Mouse (Mus musculus) hindbrain, embryonic 12.5 days (tissue): ENCODE data around the gene Plpp1. TPM values are rescaled to one million over a fixed set of nuclear protein-coding genes. Genes with fewer than 3 reads are reported as not detected.

Experiments used
- ATAC-seq: fragments of 200-750 bp; cut with Nextera tagmentation; 2 replicates; pipeline ENCODE4 v1.8.0; 2017; ENCODE audit warnings: moderate TSS enrichment; ENCODE audit not compliant: low FRiP score
- H3K27ac ChIP-seq: fragments of 300-500 bp; sonication (generic); 2 replicates; pipeline ENCODE4 v1.5.1; 2016; ENCODE audit warnings: mild to moderate bottlenecking
- H3K27me3 ChIP-seq: fragments of 300-500 bp; sonication (generic); 2 replicates; pipeline ENCODE4 v1.6.1; 2016; ENCODE audit warnings: mild to moderate bottlenecking
- H3K36me3 ChIP-seq: fragments of 300-500 bp; sonication (generic); 2 replicates; pipeline ENCODE4 v1.6.1; 2016; ENCODE audit warnings: mild to moderate bottlenecking
- H3K4me1 ChIP-seq: fragments of 300-500 bp; sonication (generic); 2 replicates; pipeline ENCODE4 v1.6.1; 2016
- H3K4me2 ChIP-seq: fragments of 300-500 bp; sonication (generic); replicated peaks from 2 replicates; pipeline ENCODE4 v1.6.1; 2016; ENCODE audit warnings: mild to moderate bottlenecking
- H3K4me3 ChIP-seq: fragments of 300-500 bp; sonication (generic); 2 replicates; pipeline ENCODE4 v1.5.1; 2016; ENCODE audit warnings: mild to moderate bottlenecking
- H3K9ac ChIP-seq: fragments of 300-500 bp; sonication (generic); 2 replicates; pipeline ENCODE4 v1.6.1; 2016; ENCODE audit warnings: mild to moderate bottlenecking, moderate library complexity
- H3K9me3 ChIP-seq: fragments of 300-500 bp; sonication (generic); replicated peaks from 2 replicates; pipeline ENCODE4 v1.6.1; 2016; ENCODE audit warnings: mild to moderate bottlenecking
- WGBS: fragments of 180-500 bp; shearing (Covaris S2); methylation state at CpG from one replicate; pipeline ENCODE4 v1.1.7; 2016; 5-methylcytosine and 5-hydroxymethylcytosine counted together
- polyA plus RNA-seq: library from polyadenylated mRNA; unstranded; fragments of >200 nt; fragmentation: Nextera tagmentation; extraction: Ambion mirVana; gene quantifications from 2 replicates; pipeline ENCODE4 v1.2.1, GENCODE M21; 2016

Gene Plpp1
- polyA plus RNA-seq: 31.5 and 37.6 TPM in 2 replicates

DNA sequence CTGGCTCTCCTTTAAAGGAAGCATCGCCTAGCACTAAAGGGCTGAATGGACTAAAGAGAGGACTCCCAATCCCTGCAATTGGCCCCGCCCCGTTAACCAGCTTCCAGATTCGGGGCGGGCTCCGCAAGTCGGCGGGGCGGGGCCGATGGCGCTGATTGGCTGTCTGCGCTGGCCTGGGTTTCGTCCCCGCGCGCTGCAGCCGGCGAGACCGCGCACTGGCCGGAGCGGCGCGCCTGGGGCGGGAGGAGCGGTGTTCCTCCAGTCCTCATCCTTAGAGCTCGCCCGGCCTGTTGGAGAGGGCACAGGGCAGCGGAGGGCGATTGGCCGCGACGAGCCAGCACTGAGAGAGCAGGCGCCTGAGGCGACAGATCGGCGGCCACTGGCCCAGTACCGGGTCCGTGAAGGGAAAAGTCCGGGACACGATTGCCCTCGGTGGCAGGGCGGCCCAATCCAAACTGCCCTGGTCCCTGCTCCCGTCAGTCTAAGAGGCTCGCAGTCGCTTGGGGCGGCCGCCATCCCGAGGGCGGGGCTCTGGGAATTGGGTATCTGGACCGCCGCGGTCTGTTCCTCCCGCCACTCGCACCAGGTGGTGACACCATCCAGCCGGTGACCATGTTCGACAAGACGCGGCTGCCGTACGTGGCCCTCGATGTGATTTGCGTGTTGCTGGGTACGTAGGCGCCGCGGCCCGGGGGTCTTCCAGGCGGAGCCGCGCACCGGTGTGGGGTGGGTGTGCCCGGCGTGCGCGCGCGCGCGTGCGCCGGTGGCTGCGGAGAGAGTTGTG, at the start of gene Plpp1:
TSS of gene Plpp1 (plus strand) at position 196 of the 784 bp plus-strand sequence.
- H3K4me1 ChIP-seq: peaks cover 9% of the 10 kb centered on the region
- peak; percentile 98 for ATAC-seq
- WGBS: under 1% methylated on average over 83 of the region's 83 CpGs
- H3K27me3 ChIP-seq: no peaks in the 10 kb centered on the region
- peaks cover 3% of the 10 kb centered on the region for H3K36me3 ChIP-seq
- H3K4me3 ChIP-seq: peak within 1 kb of the TSS; percentile 69
- peak within 1 kb of the TSS; percentile 96 for H3K27ac ChIP-seq
- H3K4me2 ChIP-seq: peak within 1 kb of the TSS; percentile 86
- peak within 1 kb of the TSS; percentile 86 for H3K9ac ChIP-seq
- H3K9me3 ChIP-seq: no peaks in the 10 kb centered on the region

DNA sequence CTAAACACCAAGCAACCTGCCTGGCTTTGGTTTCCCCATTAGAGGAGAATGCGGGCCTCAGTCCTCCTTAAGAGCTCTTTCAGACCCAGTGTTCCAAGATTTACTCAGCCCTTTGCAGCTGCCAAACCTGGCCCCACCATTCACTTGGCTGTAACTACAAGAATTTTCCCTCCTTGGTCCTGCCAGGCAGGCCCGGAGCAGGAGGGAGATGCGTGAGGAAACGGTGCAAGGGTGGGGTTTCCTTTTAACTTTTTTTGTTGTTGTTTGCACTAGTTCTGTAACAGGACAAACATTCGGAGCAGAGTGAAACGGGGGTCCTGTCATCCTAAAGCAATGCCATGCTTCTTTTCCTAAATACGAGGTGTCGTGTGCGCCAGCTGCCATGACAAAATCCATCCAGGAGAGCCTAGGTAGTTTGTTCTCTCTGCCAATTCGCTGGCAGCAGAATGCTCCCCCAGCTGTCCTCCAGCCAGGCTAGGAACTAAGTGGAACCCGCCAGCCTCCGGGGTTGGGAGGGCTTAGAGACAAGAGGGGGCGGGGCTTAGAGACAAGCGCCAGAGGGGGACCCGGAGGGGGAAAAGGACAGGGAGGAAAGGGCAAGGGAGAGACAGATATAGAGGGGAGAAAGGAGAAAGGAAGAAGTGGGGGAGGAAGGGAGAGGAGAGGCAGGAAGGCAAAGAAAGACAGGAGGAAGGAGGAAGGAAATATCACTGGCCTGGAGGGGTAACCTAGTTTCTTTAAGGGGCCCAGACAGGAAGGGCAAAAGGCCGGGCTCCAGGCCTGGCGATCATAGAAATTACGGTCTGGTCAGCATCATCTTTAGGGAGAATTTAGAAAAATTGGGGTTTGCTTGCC, 48.9 kb upstream of the Plpp1 start:
- Histone ChIP-seq H3K36me3 (no peaks in the 10 kb centered on the region), H3K4me2 (peak overlapping the region; percentile 23; the same call in 1 of the 2 replicates), H3K9me3 (no peaks in the 10 kb centered on the region), H3K27ac (no peak overlapping the region), H3K4me1 (peaks cover 19% of the 10 kb centered on the region), H3K27me3 (no peaks in the 10 kb centered on the region), H3K9ac (no peak overlapping the region), H3K4me3 (no peak overlapping the region)
- ATAC-seq: no peak
- WGBS: 37% methylated on average over 18 of the region's 18 CpGs

DNA sequence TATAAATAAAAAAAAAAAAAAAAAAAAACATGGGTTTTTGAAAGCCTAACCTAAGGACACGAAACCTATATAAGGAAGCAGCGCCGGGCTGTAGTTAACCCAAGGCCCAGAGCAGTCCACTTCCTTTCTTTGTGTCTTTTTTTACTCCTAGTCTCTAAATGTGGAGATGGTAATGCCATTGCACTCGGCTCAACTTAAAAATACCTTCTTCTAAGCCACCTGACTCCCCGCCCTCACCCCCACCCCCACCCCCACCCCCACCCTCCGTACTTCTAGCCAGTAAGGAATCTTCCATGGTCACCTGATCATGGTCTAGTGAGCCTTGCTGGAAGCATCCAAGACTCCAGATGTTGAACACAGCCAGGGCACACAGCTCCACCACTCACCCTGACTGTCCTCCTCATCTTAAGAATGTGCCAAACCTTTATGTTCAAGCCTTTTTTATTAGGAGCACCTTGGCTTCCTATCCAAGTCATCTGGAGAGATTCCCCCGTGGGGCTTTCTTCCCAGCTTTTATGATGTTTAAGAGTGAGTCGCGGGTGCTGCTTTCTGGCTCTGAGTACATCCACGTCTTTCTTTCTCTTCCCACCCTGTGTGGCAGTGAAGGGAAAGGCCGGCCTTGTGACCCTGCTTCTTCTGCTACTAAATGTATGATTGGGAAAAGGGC, 48.1 kb upstream of the Plpp1 start:
- 77% methylated on average over 11 of the region's 11 CpGs for WGBS

DNA sequence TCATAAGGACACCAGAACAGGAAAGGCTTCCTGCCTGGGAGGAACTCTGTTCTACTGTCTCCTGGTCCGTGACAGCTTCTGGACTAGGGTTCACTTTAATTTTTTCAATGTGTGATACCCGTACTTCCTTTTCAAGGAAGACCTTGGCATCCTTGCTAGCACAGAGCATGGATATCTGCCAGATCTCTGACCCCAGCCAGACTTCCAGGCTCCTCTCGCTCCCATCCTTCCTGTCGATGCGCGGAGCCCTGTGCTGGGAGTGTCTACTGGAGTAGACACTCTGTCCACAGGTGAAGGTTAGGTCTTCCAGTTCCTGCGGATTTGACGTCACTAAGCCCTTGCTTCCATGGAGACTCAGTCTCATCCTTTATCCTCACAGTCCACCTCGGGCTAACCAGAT, 47.1 kb upstream of the Plpp1 start:
- no peak for ATAC-seq
- Histone ChIP-seq H3K27me3 (no peaks in the 10 kb centered on the region), H3K27ac (no peak overlapping the region), H3K9me3 (no peaks in the 10 kb centered on the region), H3K9ac (no peak overlapping the region), H3K4me1 (peaks cover 19% of the 10 kb centered on the region), H3K4me2 (no peak overlapping the region), H3K4me3 (no peak overlapping the region), H3K36me3 (no peaks in the 10 kb centered on the region)
- 88% methylated on average over 9 of the region's 9 CpGs for WGBS

More for the DNA sequence above, 48.1 kb upstream of the Plpp1 start:
- H3K36me3 ChIP-seq: no peaks in the 10 kb centered on the region
- H3K4me3 ChIP-seq: no peak overlapping the region
- no peaks in the 10 kb centered on the region for H3K9me3 ChIP-seq
- no peak for ATAC-seq
- no peak overlapping the region for H3K9ac ChIP-seq
- H3K27me3 ChIP-seq: no peaks in the 10 kb centered on the region
- H3K4me2 ChIP-seq: no peak overlapping the region
- no peak overlapping the region for H3K27ac ChIP-seq
- H3K4me1 ChIP-seq: peaks cover 19% of the 10 kb centered on the region

DNA sequence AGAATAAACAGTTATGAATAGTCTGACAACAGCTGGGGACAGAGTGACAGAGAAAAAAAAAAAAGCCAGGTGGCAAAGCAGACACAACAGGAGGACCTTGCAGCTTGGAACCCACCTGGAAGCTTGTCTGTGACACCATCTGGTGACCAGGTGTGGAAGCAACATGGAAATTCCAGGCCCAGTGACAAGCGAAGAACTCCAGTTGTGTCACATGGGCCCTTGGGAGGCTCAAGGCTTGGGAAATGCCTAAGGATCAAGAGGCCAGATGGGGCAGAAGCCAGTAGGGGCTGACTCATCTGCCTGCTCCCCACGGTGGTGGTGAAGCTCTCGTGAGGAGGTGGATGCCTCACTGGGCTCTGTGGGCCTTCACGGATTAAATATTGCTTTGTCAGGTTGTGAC, 45.7 kb upstream of the Plpp1 start:
- Histone ChIP-seq H3K27ac (no peak overlapping the region), H3K27me3 (no peaks in the 10 kb centered on the region), H3K4me2 (no peak overlapping the region), H3K4me1 (peaks cover 19% of the 10 kb centered on the region), H3K36me3 (no peaks in the 10 kb centered on the region), H3K4me3 (no peak overlapping the region), H3K9ac (no peak overlapping the region), H3K9me3 (no peaks in the 10 kb centered on the region)
- WGBS: 47% methylated on average over 4 of the region's 4 CpGs
- no peak for ATAC-seq

DNA sequence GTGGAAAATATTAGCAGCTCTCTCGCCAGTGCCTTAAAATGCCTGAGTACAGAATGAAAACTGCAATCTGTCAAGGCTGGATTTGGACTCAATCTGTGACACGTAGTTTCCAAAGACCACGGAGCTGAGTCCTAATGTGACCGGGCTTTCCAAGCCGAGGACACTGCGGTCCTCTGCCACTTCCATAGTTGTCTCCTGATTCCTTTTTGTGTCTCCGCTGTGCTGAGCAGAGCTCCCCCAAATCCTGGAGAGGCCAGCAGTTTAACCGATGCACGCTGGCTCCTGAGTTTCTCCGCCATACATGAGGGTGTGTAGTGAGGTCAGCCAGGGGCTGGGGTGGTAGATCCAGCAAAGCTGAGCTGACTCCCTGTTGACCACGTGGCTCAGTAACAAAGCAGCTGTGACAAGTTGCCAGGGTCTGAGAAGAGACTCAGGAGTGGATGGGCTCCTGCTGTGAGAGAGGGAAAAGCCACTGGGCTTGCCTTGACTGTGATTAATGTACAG, 45.0 kb upstream of the Plpp1 start:
- H3K27me3 ChIP-seq: no peaks in the 10 kb centered on the region
- H3K4me2 ChIP-seq: no peak overlapping the region
- 0 out of 2 replicates have a peak overlapping the region, but pooled peaks have one; percentile 33 for H3K9ac ChIP-seq
- H3K36me3 ChIP-seq: no peaks in the 10 kb centered on the region
- WGBS: 46% methylated on average over 11 of the region's 11 CpGs
- peak; percentile 77; the same call in 1 of the 2 replicates for ATAC-seq
- H3K4me1 ChIP-seq: peaks cover 19% of the 10 kb centered on the region
- H3K27ac ChIP-seq: peak overlapping the region; percentile 4; the same call in 1 of the 2 replicates
- H3K4me3 ChIP-seq: no peak overlapping the region
- no peaks in the 10 kb centered on the region for H3K9me3 ChIP-seq

DNA sequence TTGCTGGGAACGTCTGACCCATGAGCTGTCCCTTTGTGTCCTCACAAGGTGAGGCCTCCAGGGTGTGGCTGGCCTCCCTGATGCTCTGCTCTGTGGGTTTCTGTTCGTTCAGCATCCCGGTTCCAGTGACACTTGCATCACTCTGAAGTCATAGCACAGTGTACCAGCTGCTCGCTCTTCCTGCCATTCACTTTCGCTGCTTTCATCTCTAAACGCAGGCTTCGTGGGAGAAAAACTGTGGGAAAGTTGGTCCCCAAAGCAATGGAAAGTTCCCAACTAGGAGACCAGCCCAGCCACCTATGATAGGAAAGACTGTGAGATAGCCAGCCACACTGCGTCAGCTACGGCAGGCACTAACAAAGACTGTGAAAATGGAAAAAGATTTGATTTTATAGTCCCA, 43.2 kb upstream of the Plpp1 start:
- no peaks in the 10 kb centered on the region for H3K9me3 ChIP-seq
- ATAC-seq: no peak
- H3K4me3 ChIP-seq: no peak overlapping the region
- H3K4me1 ChIP-seq: peaks cover 13% of the 10 kb centered on the region
- no peak overlapping the region for H3K4me2 ChIP-seq
- no peaks in the 10 kb centered on the region for H3K36me3 ChIP-seq
- no peak overlapping the region for H3K9ac ChIP-seq
- H3K27ac ChIP-seq: no peak overlapping the region
- 86% methylated on average over 9 of the region's 9 CpGs for WGBS
- H3K27me3 ChIP-seq: no peaks in the 10 kb centered on the region

DNA sequence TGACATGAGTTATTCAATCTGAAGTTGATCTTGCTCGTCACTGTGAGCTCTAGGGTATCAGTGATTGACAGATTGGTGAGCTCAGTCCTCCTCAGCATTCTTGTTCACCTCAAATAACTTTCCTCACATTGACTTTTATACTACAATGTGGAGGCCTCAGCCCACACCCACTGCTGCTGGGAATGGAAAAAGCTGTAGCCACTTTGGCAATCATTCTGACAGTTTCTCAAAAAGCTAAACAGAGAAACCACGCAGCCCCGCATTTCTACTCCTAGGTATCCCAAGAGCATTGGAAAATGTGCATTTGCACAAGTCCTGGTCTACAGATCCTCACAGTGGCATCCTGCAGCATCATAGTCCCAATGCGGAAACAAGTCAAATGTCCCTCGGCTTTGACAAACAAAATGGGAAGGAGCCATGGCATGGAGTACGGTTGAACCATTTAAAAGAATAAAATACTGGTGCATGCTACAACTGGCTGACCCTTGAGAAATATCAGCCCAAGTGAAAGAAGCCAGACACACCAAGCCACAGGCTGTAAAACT, 42.0 kb upstream of the Plpp1 start:
- Histone ChIP-seq H3K27ac (no peak overlapping the region), H3K9ac (no peak overlapping the region), H3K4me2 (no peak overlapping the region), H3K27me3 (no peaks in the 10 kb centered on the region), H3K4me1 (peaks cover 13% of the 10 kb centered on the region), H3K9me3 (no peaks in the 10 kb centered on the region), H3K36me3 (no peaks in the 10 kb centered on the region), H3K4me3 (no peak overlapping the region)
- WGBS: 84% methylated on average over 6 of the region's 6 CpGs
- ATAC-seq: no peak

DNA sequence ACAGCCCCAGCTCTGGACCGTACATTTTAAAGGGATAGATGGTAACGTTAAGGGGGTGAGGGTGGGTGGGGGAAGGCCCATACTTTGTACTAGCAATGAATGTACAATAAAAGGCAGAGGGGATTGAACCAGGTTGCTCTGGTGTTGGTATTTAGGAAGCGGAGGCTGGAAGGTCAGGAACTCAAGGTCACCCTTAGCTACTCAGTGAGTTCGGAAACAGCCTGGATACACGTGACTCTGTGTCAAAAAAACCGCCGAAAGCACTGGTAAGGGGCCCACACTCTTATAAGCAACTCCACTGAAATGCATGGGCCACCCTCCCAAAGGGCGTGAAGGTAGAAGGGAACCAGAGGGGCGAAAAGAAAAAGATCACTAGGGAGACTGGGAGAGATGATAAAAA, 41.2 kb upstream of the Plpp1 start:
- Histone ChIP-seq H3K4me2 (no peak overlapping the region), H3K27me3 (no peaks in the 10 kb centered on the region), H3K9me3 (no peaks in the 10 kb centered on the region), H3K27ac (no peak overlapping the region), H3K4me1 (peaks cover 13% of the 10 kb centered on the region), H3K4me3 (no peak overlapping the region), H3K36me3 (no peaks in the 10 kb centered on the region), H3K9ac (no peak overlapping the region)
- no peak for ATAC-seq
- WGBS: 75% methylated on average over 9 of the region's 9 CpGs

DNA sequence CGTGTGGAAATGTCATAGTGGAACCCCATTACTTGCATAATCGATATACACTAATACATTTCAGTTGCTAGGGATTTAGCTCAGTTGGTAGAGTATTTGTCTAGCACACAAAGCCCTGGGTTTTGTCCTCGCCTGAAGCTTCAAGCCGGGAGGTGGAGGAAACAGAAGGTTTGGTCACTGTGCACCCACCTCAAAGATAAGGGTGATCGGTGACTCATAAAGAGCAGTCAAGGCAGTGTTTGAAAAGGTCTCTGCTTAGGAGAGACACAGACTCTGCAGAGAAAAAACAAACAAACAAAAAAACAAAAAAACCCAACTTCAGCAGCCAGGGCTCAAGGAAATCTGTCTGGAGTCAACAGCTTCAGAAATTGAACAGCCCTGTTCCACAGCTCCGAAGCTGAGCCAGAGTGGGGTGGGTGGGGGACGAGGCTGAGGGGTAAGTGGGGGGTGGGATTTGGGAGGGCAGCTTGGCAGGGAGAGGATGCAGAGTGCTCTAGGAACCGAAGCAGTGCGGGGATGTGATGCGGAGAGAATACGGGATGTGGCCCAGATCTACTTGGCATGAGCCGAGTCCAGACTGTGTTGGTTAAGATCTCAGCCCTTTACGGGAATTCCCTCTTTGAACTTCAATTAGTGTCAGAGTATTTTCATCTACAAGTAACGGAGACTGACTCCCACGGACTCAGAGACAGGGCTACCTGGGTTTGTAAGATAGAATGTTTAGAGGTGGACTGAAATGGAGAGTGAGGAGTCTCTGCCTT, 40.6 kb upstream of the Plpp1 start:
- Histone ChIP-seq H3K27ac (no peak overlapping the region), H3K36me3 (no peaks in the 10 kb centered on the region), H3K9ac (no peak overlapping the region), H3K9me3 (no peaks in the 10 kb centered on the region), H3K4me2 (no peak overlapping the region), H3K27me3 (no peaks in the 10 kb centered on the region), H3K4me3 (no peak overlapping the region), H3K4me1 (peaks cover 11% of the 10 kb centered on the region)
- no peak for ATAC-seq
- 82% methylated on average over 15 of the region's 15 CpGs for WGBS

DNA sequence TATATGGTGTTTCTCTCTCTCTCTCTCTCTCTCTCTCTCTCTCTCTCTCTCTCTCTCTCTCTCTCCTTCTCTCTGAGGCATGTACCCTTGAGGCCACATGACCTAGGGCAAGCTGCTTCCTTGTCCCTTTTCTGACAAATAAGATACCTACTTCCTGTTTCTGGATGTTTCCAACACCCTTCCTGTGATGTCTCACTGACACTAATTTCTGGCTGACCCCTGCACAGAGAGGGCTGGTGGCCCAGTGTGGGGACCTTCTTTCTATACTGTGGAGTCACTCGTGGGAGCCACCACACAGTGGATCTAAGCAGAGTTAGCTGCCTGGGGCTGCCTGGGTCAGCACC, 40.1 kb upstream of the Plpp1 start:
- Histone ChIP-seq H3K9me3 (no peaks in the 10 kb centered on the region), H3K4me1 (peaks cover 5% of the 10 kb centered on the region), H3K4me2 (no peak overlapping the region), H3K4me3 (no peak overlapping the region), H3K9ac (no peak overlapping the region), H3K27ac (no peak overlapping the region), H3K36me3 (no peaks in the 10 kb centered on the region), H3K27me3 (no peaks in the 10 kb centered on the region)
- 54% methylated on average over 1 of the region's 1 CpGs for WGBS
- no peak for ATAC-seq
